Mouse (Mus musculus) hindbrain, embryonic 16.5 days (tissue): ENCODE data around the gene Nfxl1. TPM values are rescaled to one million over a fixed set of nuclear protein-coding genes. Genes with fewer than 3 reads are reported as not detected.
"Not testable (repeated sequence)": the region's sequence is repeated elsewhere in the genome, so short reads cannot be mapped to it uniquely, and the experiment has no call there.

Experiments
- ATAC-seq: fragments of 200-750 bp; cut with Nextera tagmentation; 2 replicates; pipeline ENCODE4 v1.8.0; 2017; ENCODE audit warnings: moderate TSS enrichment, moderate library complexity
- H3K27ac ChIP-seq: fragments of 300-500 bp; sonication (generic); 2 replicates; pipeline ENCODE4 v1.5.1; 2014; ENCODE audit warnings: low read depth, mild to moderate bottlenecking, control low read depth, low read length, moderate library complexity
- H3K27me3 ChIP-seq: fragments of 300-500 bp; sonication (generic); replicated peaks from 2 replicates; pipeline ENCODE4 v1.6.1; 2014; ENCODE audit warnings: low read length; ENCODE audit not compliant: control insufficient read depth, insufficient read depth
- H3K36me3 ChIP-seq: fragments of 300-500 bp; sonication (generic); 2 replicates; pipeline ENCODE4 v1.6.1; 2014; ENCODE audit warnings: mild to moderate bottlenecking, low read length, moderate library complexity, mixed read lengths; ENCODE audit not compliant: control insufficient read depth, insufficient read depth
- H3K4me1 ChIP-seq: fragments of 300-500 bp; sonication (generic); 2 replicates; pipeline ENCODE4 v1.6.1; 2014; ENCODE audit warnings: low read depth, low read length; ENCODE audit not compliant: control insufficient read depth, insufficient read depth
- H3K4me2 ChIP-seq: fragments of 300-500 bp; sonication (generic); 2 replicates; pipeline ENCODE4 v1.6.1; 2014; ENCODE audit warnings: mild to moderate bottlenecking, low read length, control low read depth, moderate library complexity
- H3K4me3 ChIP-seq: fragments of 300-500 bp; sonication (generic); 2 replicates; pipeline ENCODE4 v1.5.1; 2014; ENCODE audit warnings: mild to moderate bottlenecking, low read length, control low read depth, moderate library complexity
- H3K9ac ChIP-seq: fragments of 300-500 bp; sonication (generic); 2 replicates; pipeline ENCODE4 v1.6.1; 2014; ENCODE audit warnings: low read depth, mild to moderate bottlenecking, control low read depth, low read length, moderate library complexity
- H3K9me3 ChIP-seq: fragments of 300-500 bp; sonication (generic); 2 replicates; pipeline ENCODE4 v1.6.1; 2014; ENCODE audit warnings: mild to moderate bottlenecking, low read length, moderate library complexity; ENCODE audit not compliant: control insufficient read depth
- WGBS: fragments of 180-500 bp; shearing (Covaris S2); extraction: QIAGEN DNeasy Blood & Tissue Kit; methylation state at CpG from one replicate; pipeline ENCODE4 v1.1.7; 2014; 5-methylcytosine and 5-hydroxymethylcytosine counted together
- polyA plus RNA-seq: library from polyadenylated mRNA; unstranded; fragments of >200 nt; fragmentation: Nextera tagmentation; extraction: Ambion mirVana; gene quantifications from 2 replicates; pipeline ENCODE4 v1.2.1, GENCODE M21; 2015

Gene Nfxl1
- polyA plus RNA-seq = 9.3 and 11.6 TPM in 2 replicates

- Histone ChIP-seq H3K27ac (peak within 1 kb of the TSS; percentile 80), H3K9me3 (no peaks in the 10 kb centered on the region), H3K4me3 (peak within 1 kb of the TSS; percentile 98), H3K4me1 (peaks cover 6% of the 10 kb centered on the region), H3K9ac (peak within 1 kb of the TSS; percentile 95), H3K36me3 (0 out of 2 replicates have a peak, but pooled peaks cover 3% of the 10 kb centered on the region), H3K4me2 (peak within 1 kb of the TSS; percentile 79), H3K27me3 (no peaks in the 10 kb centered on the region)
- ATAC-seq = peak; percentile 97
- WGBS = under 1% methylated on average over 42 of the region's 42 CpGs
Measured at GRCm38 (mm10) chr5:72559544-72560049, at the start of gene Nfxl1. Gene Nfxl1 (minus strand): TSS chr5:72559684.

GRCm38 (mm10) chr5:72603138-72603537, 43.7 kb upstream of the Nfxl1 start:
- Histone ChIP-seq H3K27ac (no peak overlapping the region), H3K9ac (no peak overlapping the region), H3K36me3 (no peaks in the 10 kb centered on the region), H3K4me1 (no peaks in the 10 kb centered on the region), H3K27me3 (no peaks in the 10 kb centered on the region), H3K4me2 (no peak overlapping the region), H3K9me3 (no peaks in the 10 kb centered on the region), H3K4me3 (no peak overlapping the region)
- no peak for ATAC-seq
- 91% methylated on average over 4 of the region's 4 CpGs for WGBS

GRCm38 (mm10) chr5:72601006-72601405, 41.5 kb upstream of the Nfxl1 start:
- no peaks in the 10 kb centered on the region for H3K4me1 ChIP-seq
- H3K27me3 ChIP-seq = no peaks in the 10 kb centered on the region
- ATAC-seq = no peak
- 12% methylated on average over 5 of the region's 5 CpGs for WGBS
- no peak overlapping the region for H3K4me3 ChIP-seq
- no peaks in the 10 kb centered on the region for H3K9me3 ChIP-seq
- H3K9ac ChIP-seq = no peak overlapping the region
- H3K36me3 ChIP-seq = no peaks in the 10 kb centered on the region
- H3K4me2 ChIP-seq = no peak overlapping the region
- no peak overlapping the region for H3K27ac ChIP-seq

GRCm38 (mm10) chr5:72587192-72587681, 27.8 kb upstream of the Nfxl1 start, which contains the start of gene Gm5868:
Gene Gm5868 (minus strand): TSS chr5:72587551.
- Histone ChIP-seq H3K4me3 (peak within 1 kb of the TSS; percentile 45), H3K9ac (peak within 1 kb of the TSS; percentile 59), H3K36me3 (no peaks in the 10 kb centered on the region), H3K27ac (no peak within 1 kb of the TSS), H3K4me1 (peaks cover 3% of the 10 kb centered on the region; the same call in 1 of the 2 replicates), H3K4me2 (peak within 1 kb of the TSS; percentile 67), H3K27me3 (0 out of 2 replicates have a peak, but pooled peaks cover 3% of the 10 kb centered on the region), H3K9me3 (no peaks in the 10 kb centered on the region)
- whole genome bisulfite sequencing = 2% methylated on average over 33 of the region's 38 CpGs
- peak; percentile 80 for ATAC-seq

- peak overlapping the region; percentile 67 for H3K4me2 ChIP-seq
- H3K4me3 ChIP-seq = peak overlapping the region; percentile 45
- ATAC-seq = peak; percentile 61
- H3K27ac ChIP-seq, H3K36me3 ChIP-seq, H3K9me3 ChIP-seq, H3K27me3 ChIP-seq, H3K4me1 ChIP-seq: not testable (repeated sequence)
- WGBS = 44% methylated on average over 25 of the region's 25 CpGs
- peak overlapping the region; percentile 59 for H3K9ac ChIP-seq
Measured at GRCm38 (mm10) chr5:72586667-72587191, 27.2 kb upstream of the Nfxl1 start.

GRCm38 (mm10) chr5:72586122-72586521, 26.6 kb upstream of the Nfxl1 start:
- not testable (repeated sequence) for H3K9me3 ChIP-seq, H3K9ac ChIP-seq, H3K27me3 ChIP-seq, H3K27ac ChIP-seq, H3K4me2 ChIP-seq, ATAC-seq, H3K4me1 ChIP-seq, H3K4me3 ChIP-seq, H3K36me3 ChIP-seq
- 45% methylated on average over 7 of the region's 7 CpGs for WGBS

GRCm38 (mm10) chr5:72580970-72581332, 21.5 kb upstream of the Nfxl1 start, which contains the start of gene Zar1:
Gene Zar1 (minus strand): TSS chr5:72581254.
- not testable (repeated sequence) for H3K27me3 ChIP-seq, H3K36me3 ChIP-seq, H3K4me1 ChIP-seq, H3K9me3 ChIP-seq, H3K27ac ChIP-seq
- Histone ChIP-seq H3K9ac (peak within 1 kb of the TSS; percentile 63), H3K4me3 (peak within 1 kb of the TSS; percentile 46), H3K4me2 (peak within 1 kb of the TSS; percentile 69)
- ATAC-seq = 0 out of 2 replicates have a peak, but pooled peaks have one; percentile 47
- 8% methylated on average over 17 of the region's 21 CpGs for WGBS

- Histone ChIP-seq H3K4me2 (peak overlapping the region; percentile 69), H3K9ac (peak overlapping the region; percentile 63), H3K4me3 (peak overlapping the region; percentile 46)
- not testable (repeated sequence) for H3K36me3 ChIP-seq, H3K9me3 ChIP-seq, H3K27me3 ChIP-seq, H3K27ac ChIP-seq, H3K4me1 ChIP-seq
- 5% methylated on average over 39 of the region's 73 CpGs for WGBS
- peak; percentile 77 for ATAC-seq
Measured at GRCm38 (mm10) chr5:72580088-72580969, 20.8 kb upstream of the Nfxl1 start.

- 25% methylated on average over 10 of the region's 10 CpGs for WGBS
- peak; percentile 62; the same call in 1 of the 2 replicates for ATAC-seq
- H3K4me3 ChIP-seq = not testable (repeated sequence)
Measured at GRCm38 (mm10) chr5:72579599-72579998, 20.1 kb upstream of the Nfxl1 start.

More at GRCm38 (mm10) chr5:72579599-72579998, 20.1 kb upstream of the Nfxl1 start:
- not testable (repeated sequence) for H3K4me1 ChIP-seq, H3K27ac ChIP-seq, H3K9me3 ChIP-seq, H3K36me3 ChIP-seq, H3K9ac ChIP-seq, H3K27me3 ChIP-seq
- H3K4me2 ChIP-seq = peak overlapping the region; percentile 19; the same call in 1 of the 2 replicates
